Mouse (Mus musculus) embryonic facial prominence, embryonic 10.5 days (tissue): ENCODE measurements around the gene Nck2. TPM values are rescaled to one million over a fixed set of nuclear protein-coding genes. Genes with fewer than 3 reads are reported as not detected.

Source experiments
- DNase-seq: peaks from one replicate; pipeline ENCODE4 v3.0.0-alpha.2; 2017; ENCODE audit warnings: low spot score
- H3K27ac ChIP-seq: fragments of 300-500 bp; sonication (generic); replicated peaks from 2 replicates; pipeline ENCODE4 v1.5.1; 2016; ENCODE audit warnings: mild to moderate bottlenecking
- H3K27me3 ChIP-seq: fragments of 300-500 bp; sonication (generic); replicated peaks from 2 replicates; pipeline ENCODE4 v1.6.1; 2016; ENCODE audit warnings: low read depth, mild to moderate bottlenecking; ENCODE audit not compliant: poor library complexity, severe bottlenecking
- H3K36me3 ChIP-seq: fragments of 300-500 bp; sonication (generic); replicated peaks from 2 replicates; pipeline ENCODE4 v1.6.1; 2016; ENCODE audit warnings: mild to moderate bottlenecking, moderate library complexity
- H3K4me1 ChIP-seq: fragments of 300-500 bp; sonication (generic); 2 replicates; pipeline ENCODE4 v1.6.1; 2016
- H3K4me3 ChIP-seq: fragments of 300-500 bp; sonication (generic); 2 replicates; pipeline ENCODE4 v1.5.1; 2016; ENCODE audit warnings: mild to moderate bottlenecking, moderate library complexity
- H3K9me3 ChIP-seq: fragments of 300-500 bp; sonication (generic); 2 replicates; pipeline ENCODE4 v1.6.1; 2016; ENCODE audit warnings: mild to moderate bottlenecking
- WGBS: fragments of 180-500 bp; shearing (Covaris S2); methylation state at CpG from one replicate; pipeline ENCODE4 v1.1.7; 2016; 5-methylcytosine and 5-hydroxymethylcytosine counted together
- polyA plus RNA-seq: library from polyadenylated mRNA; unstranded; fragments of >200 nt; fragmentation: Nextera tagmentation; extraction: Ambion mirVana; gene quantifications from 2 replicates; pipeline ENCODE4 v1.2.1, GENCODE M21; 2016

Nck2 gene
- polyA plus RNA-seq, 1 experiment from 2014 or later = 52.5 TPM

- WGBS = 45% methylated on average over 1 of the region's 1 CpGs
- DNase-seq = no peak
- Histone ChIP-seq H3K9me3 (no peaks in the 10 kb centered on the region), H3K36me3 (no peaks in the 10 kb centered on the region), H3K27me3 (no peaks in the 10 kb centered on the region), H3K4me1 (peaks cover 18% of the 10 kb centered on the region), H3K27ac (no peak overlapping the region), H3K4me3 (no peak overlapping the region)
Measured at GRCm38 (mm10) chr1:43590727-43591126, 146.3 kb downstream of the Nck2 start.

GRCm38 (mm10) chr1:43593069-43593468 lies 148.7 kb downstream of the Nck2 start:
- Histone ChIP-seq H3K9me3 (no peaks in the 10 kb centered on the region), H3K4me3 (no peak overlapping the region), H3K36me3 (no peaks in the 10 kb centered on the region), H3K27me3 (no peaks in the 10 kb centered on the region), H3K27ac (no peak overlapping the region), H3K4me1 (peaks cover 20% of the 10 kb centered on the region)
- WGBS = 83% methylated on average over 3 of the region's 3 CpGs
- DNase-seq = no peak

- H3K36me3 ChIP-seq = no peaks in the 10 kb centered on the region
- no peak overlapping the region for H3K27ac ChIP-seq
- no peak for DNase-seq
- no peaks in the 10 kb centered on the region for H3K27me3 ChIP-seq
- no peaks in the 10 kb centered on the region for H3K9me3 ChIP-seq
- H3K4me3 ChIP-seq = no peak overlapping the region
- 76% methylated on average over 4 of the region's 4 CpGs for WGBS
- peaks cover 20% of the 10 kb centered on the region for H3K4me1 ChIP-seq
Measured at GRCm38 (mm10) chr1:43594738-43595137, 150.4 kb downstream of the Nck2 start.

GRCm38 (mm10) chr1:43597731-43598130 lies 153.4 kb downstream of the Nck2 start:
- Histone ChIP-seq H3K9me3 (peaks cover 5% of the 10 kb centered on the region; the same call in 1 of the 2 replicates), H3K27ac (no peak overlapping the region), H3K27me3 (no peaks in the 10 kb centered on the region), H3K36me3 (no peaks in the 10 kb centered on the region), H3K4me1 (peaks cover 12% of the 10 kb centered on the region), H3K4me3 (no peak overlapping the region)
- no peak for DNase-seq

GRCm38 (mm10) chr1:43599483-43599882 lies 155.1 kb downstream of the Nck2 start:
- Histone ChIP-seq H3K27me3 (no peaks in the 10 kb centered on the region), H3K27ac (no peak overlapping the region), H3K9me3 (peaks cover 5% of the 10 kb centered on the region; the same call in 1 of the 2 replicates), H3K36me3 (no peaks in the 10 kb centered on the region), H3K4me3 (no peak overlapping the region), H3K4me1 (peaks cover 12% of the 10 kb centered on the region)
- no peak for DNase-seq

- no peak for DNase-seq
- Histone ChIP-seq H3K4me3 (no peak overlapping the region), H3K36me3 (no peaks in the 10 kb centered on the region), H3K27ac (no peak overlapping the region), H3K4me1 (no peaks in the 10 kb centered on the region), H3K27me3 (no peaks in the 10 kb centered on the region), H3K9me3 (peaks cover 5% of the 10 kb centered on the region; the same call in 1 of the 2 replicates)
- WGBS = 45% methylated on average over 8 of the region's 8 CpGs
Measured at GRCm38 (mm10) chr1:43601054-43601453, 156.7 kb downstream of the Nck2 start.

GRCm38 (mm10) chr1:43615948-43616347 lies 171.6 kb downstream of the Nck2 start:
- no peak for DNase-seq
- H3K4me3 ChIP-seq = no peak overlapping the region
- no peaks in the 10 kb centered on the region for H3K9me3 ChIP-seq
- no peaks in the 10 kb centered on the region for H3K27me3 ChIP-seq
- no peaks in the 10 kb centered on the region for H3K4me1 ChIP-seq
- WGBS = 53% methylated on average over 4 of the region's 4 CpGs
- H3K36me3 ChIP-seq = no peaks in the 10 kb centered on the region
- H3K27ac ChIP-seq = no peak overlapping the region

Other genes starting within 250 kb of the Nck2 start
- 10.7 and 11.2 TPM in 2 replicates for gene Fhl2, start 247.6 kb upstream of the Nck2 start, polyA plus RNA-seq